Mouse (Mus musculus) hindbrain, embryonic 13.5 days (tissue): ENCODE measurements around the gene Edn3. TPM values are rescaled to one million over a fixed set of nuclear protein-coding genes. Genes with fewer than 3 reads are reported as not detected.

Source experiments
- ATAC-seq: fragments of 200-750 bp; cut with Nextera tagmentation; 2 replicates; pipeline ENCODE4 v1.8.0; 2017; ENCODE audit warnings: moderate TSS enrichment; ENCODE audit not compliant: low FRiP score
- H3K27ac ChIP-seq: fragments of 300-500 bp; sonication (generic); 2 replicates; pipeline ENCODE4 v1.5.1; 2015; ENCODE audit warnings: inconsistent platforms, mild to moderate bottlenecking, moderate library complexity
- H3K27me3 ChIP-seq: fragments of 300-500 bp; sonication (generic); 2 replicates; pipeline ENCODE4 v1.6.1; 2015; ENCODE audit warnings: mild to moderate bottlenecking, inconsistent platforms
- H3K36me3 ChIP-seq: fragments of 300-500 bp; sonication (generic); 2 replicates; pipeline ENCODE4 v1.6.1; 2015; ENCODE audit warnings: mild to moderate bottlenecking, inconsistent platforms
- H3K4me1 ChIP-seq: fragments of 300-500 bp; sonication (generic); replicated peaks from 2 replicates; pipeline ENCODE4 v1.6.1; 2015; ENCODE audit warnings: inconsistent platforms
- H3K4me2 ChIP-seq: fragments of 300-500 bp; sonication (generic); 2 replicates; pipeline ENCODE4 v1.6.1; 2015; ENCODE audit warnings: inconsistent platforms, mild to moderate bottlenecking, moderate library complexity
- H3K4me3 ChIP-seq: fragments of 300-500 bp; sonication (generic); 2 replicates; pipeline ENCODE4 v1.5.1; 2015; ENCODE audit warnings: mild to moderate bottlenecking, inconsistent platforms
- H3K9ac ChIP-seq: fragments of 300-500 bp; sonication (generic); 2 replicates; pipeline ENCODE4 v1.6.1; 2015; ENCODE audit warnings: mild to moderate bottlenecking, inconsistent platforms
- H3K9me3 ChIP-seq: fragments of 300-500 bp; sonication (generic); 2 replicates; pipeline ENCODE4 v1.6.1; 2016; ENCODE audit warnings: inconsistent platforms
- WGBS: fragments of 180-500 bp; shearing (Covaris S2); methylation state at CpG from one replicate; pipeline ENCODE4 v1.1.7; 2015; 5-methylcytosine and 5-hydroxymethylcytosine counted together
- polyA plus RNA-seq: library from polyadenylated mRNA; unstranded; fragments of >200 nt; fragmentation: Nextera tagmentation; extraction: Ambion mirVana; gene quantifications from 2 replicates; pipeline ENCODE4 v1.2.1, GENCODE M21; 2015

Edn3 gene
- polyA plus RNA-seq, 1 experiment from 2014 or later: 8.3 TPM

DNA sequence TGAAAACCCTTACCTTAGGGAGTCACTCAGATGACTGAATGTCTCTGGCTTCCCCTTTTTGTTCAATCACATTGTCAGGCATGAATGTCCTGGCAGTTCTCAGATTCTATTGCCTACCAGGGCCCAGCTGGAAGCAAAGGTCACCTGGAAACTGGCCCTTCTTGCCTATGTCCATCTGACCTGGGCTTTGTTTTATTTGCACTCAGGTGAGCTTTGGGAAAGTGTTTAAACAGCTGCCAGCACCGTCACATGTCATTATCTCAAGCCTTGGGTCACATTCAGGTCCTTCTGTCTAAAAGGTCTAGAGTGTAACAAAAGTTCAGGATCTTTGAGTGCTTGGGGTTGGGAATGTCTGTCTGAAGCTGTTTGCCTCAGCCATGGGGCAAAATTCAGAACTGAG is 43.2 kb downstream of the Edn3 start:
- Histone ChIP-seq H3K36me3 (no peaks in the 10 kb centered on the region), H3K4me1 (no peaks in the 10 kb centered on the region), H3K9ac (no peak overlapping the region), H3K4me3 (no peak overlapping the region), H3K4me2 (no peak overlapping the region), H3K9me3 (peaks cover 15% of the 10 kb centered on the region), H3K27ac (no peak overlapping the region), H3K27me3 (no peaks in the 10 kb centered on the region)
- no peak for ATAC-seq
- 85% methylated on average over 1 of the region's 1 CpGs for WGBS

DNA sequence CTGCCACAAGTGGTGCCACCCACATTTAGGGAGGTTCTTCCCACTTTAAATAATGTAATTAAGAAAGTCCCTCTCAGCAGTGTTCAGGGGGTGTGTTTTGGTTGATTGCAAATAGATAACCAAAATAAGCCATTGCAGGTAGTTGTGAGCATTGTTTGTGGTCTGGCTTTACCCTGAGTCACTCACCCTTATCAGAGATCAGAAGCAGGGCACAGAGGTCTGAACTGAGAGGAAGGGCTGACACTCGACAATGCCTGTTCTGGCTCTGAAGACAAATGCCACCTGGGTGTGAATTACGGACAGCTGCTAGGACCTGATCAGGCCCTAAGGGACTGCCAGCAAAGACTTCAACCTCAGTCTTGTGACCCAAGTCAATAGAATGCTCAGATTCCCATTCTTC is 47.5 kb downstream of the Edn3 start:
- H3K9me3 ChIP-seq: peaks cover 15% of the 10 kb centered on the region
- H3K36me3 ChIP-seq: no peaks in the 10 kb centered on the region
- no peak overlapping the region for H3K9ac ChIP-seq
- H3K4me1 ChIP-seq: no peaks in the 10 kb centered on the region
- ATAC-seq: no peak
- H3K4me3 ChIP-seq: no peak overlapping the region
- no peak overlapping the region for H3K4me2 ChIP-seq
- no peak overlapping the region for H3K27ac ChIP-seq
- H3K27me3 ChIP-seq: no peaks in the 10 kb centered on the region
- 74% methylated on average over 2 of the region's 2 CpGs for WGBS

DNA sequence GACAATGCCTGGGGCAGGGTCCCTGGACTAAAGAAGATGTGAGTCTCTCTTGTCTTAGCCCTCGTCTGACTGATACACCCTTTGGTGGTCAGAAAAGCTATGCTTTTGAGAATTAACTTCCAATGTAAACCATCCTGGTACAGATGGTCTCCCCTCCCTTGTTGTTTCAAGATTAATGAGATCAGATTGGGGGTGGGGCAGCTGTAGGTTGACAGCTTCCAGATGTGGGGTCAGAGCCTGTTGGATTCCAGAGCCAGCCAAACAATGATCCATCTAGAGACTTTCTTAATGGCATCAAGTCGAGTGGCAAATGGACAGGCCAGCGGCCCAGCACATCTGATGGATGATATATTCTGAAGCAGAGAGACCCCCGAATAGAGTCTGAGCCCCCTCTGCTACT is 48.9 kb downstream of the Edn3 start:
- 72% methylated on average over 4 of the region's 4 CpGs for WGBS
- no peak overlapping the region for H3K9ac ChIP-seq
- no peak for ATAC-seq

DNA sequence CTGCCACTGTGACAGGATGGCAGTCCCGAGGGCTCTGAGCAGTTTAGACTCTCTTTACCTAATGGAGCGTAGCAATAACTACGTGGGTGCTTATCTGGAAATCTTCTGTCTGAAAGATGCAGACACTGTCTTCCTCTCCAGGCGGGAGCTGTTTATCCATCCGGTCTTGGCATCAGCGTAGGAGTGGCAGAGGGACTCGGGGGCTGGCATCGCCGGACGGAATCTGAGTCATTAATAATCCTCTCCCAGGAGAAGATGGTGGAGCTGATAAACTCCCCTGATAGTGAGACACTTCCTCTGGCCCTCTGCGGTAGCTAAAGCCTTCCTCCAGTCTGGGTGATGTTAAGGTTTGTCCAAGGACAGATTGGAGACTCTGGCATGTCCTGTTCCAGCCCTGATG is 52.9 kb downstream of the Edn3 start:
- no peak for ATAC-seq
- Histone ChIP-seq H3K27me3 (no peaks in the 10 kb centered on the region), H3K36me3 (no peaks in the 10 kb centered on the region), H3K4me3 (no peak overlapping the region), H3K9me3 (no peaks in the 10 kb centered on the region), H3K27ac (no peak overlapping the region), H3K4me1 (no peaks in the 10 kb centered on the region), H3K4me2 (no peak overlapping the region), H3K9ac (no peak overlapping the region)
- WGBS: 82% methylated on average over 11 of the region's 11 CpGs

More for the DNA sequence above, 48.9 kb downstream of the Edn3 start:
- no peak overlapping the region for H3K4me2 ChIP-seq
- H3K4me3 ChIP-seq: no peak overlapping the region
- no peaks in the 10 kb centered on the region for H3K27me3 ChIP-seq
- H3K27ac ChIP-seq: no peak overlapping the region
- no peaks in the 10 kb centered on the region for H3K4me1 ChIP-seq
- H3K9me3 ChIP-seq: peaks cover 8% of the 10 kb centered on the region
- H3K36me3 ChIP-seq: no peaks in the 10 kb centered on the region

DNA sequence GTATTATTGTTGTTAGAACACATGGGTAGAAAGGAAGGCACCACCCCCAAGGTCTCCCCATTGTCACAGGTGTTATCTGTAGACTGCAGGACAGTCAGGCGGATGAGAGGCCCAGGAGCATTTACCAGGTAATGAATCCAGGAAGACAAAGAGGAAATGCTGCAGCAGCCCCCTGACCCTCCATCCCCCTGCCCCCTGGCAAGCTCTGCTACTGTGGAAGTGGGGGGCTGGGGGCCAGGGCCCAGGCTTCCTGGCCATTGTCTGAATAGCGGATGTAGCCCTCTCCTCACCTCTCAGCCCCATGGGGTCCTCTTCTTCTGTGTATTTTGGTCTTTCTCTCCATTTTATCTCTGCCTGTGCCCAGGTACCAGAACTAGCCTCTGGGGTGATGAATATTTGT is 55.7 kb downstream of the Edn3 start:
- no peaks in the 10 kb centered on the region for H3K9me3 ChIP-seq
- ATAC-seq: no peak
- H3K4me3 ChIP-seq: no peak overlapping the region
- no peaks in the 10 kb centered on the region for H3K27me3 ChIP-seq
- no peak overlapping the region for H3K4me2 ChIP-seq
- no peaks in the 10 kb centered on the region for H3K36me3 ChIP-seq
- H3K27ac ChIP-seq: no peak overlapping the region
- 78% methylated on average over 2 of the region's 2 CpGs for WGBS
- H3K4me1 ChIP-seq: no peaks in the 10 kb centered on the region
- no peak overlapping the region for H3K9ac ChIP-seq

DNA sequence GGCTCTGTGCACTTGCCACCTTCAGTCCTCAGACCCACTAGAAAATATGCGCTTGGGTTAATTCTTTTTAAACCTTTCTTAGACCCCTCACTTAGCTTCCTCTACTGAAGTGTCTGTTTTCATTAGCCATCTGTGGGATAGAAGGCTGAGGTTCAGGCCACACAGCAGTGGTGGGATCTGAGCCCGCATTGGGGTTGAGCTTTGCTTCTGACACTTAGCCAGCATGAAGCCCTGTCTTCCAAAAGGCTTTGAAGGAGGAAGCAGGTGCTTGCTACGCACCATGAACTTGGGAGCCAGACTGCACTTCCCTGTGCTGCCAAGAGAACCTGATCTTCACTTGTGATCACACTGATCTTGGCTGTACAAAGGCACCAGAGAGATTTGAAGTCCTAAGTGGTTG is 59.9 kb downstream of the Edn3 start:
- Histone ChIP-seq H3K27ac (no peak overlapping the region), H3K4me2 (no peak overlapping the region), H3K27me3 (no peaks in the 10 kb centered on the region), H3K36me3 (no peaks in the 10 kb centered on the region), H3K9ac (no peak overlapping the region), H3K4me1 (no peaks in the 10 kb centered on the region), H3K9me3 (no peaks in the 10 kb centered on the region), H3K4me3 (no peak overlapping the region)
- 86% methylated on average over 3 of the region's 3 CpGs for WGBS
- no peak for ATAC-seq

DNA sequence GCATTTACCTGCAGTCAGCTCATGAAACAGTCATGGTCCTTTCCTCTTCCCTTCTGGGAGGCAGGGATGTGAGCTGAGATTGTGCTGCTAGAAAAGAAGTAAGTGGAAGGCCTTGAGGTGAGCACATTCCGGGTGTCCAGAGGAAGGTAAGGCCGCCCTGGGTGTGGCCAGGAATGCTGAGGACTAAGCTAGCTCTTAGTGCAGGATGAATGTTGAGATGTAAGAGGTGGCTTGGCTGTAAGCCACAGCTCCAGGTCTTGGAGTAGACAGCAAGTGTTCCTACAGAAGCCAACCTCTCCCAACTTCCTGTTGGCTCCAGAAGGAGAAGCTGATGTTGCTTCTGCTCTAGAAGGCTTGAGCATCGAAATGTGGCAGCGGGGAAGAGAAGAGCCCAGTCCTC is 67.4 kb downstream of the Edn3 start:
- Histone ChIP-seq H3K4me3 (no peak overlapping the region), H3K9ac (no peak overlapping the region), H3K9me3 (no peaks in the 10 kb centered on the region), H3K4me1 (no peaks in the 10 kb centered on the region), H3K4me2 (no peak overlapping the region), H3K27me3 (no peaks in the 10 kb centered on the region), H3K27ac (no peak overlapping the region), H3K36me3 (no peaks in the 10 kb centered on the region)
- no peak for ATAC-seq
- 95% methylated on average over 4 of the region's 4 CpGs for WGBS

DNA sequence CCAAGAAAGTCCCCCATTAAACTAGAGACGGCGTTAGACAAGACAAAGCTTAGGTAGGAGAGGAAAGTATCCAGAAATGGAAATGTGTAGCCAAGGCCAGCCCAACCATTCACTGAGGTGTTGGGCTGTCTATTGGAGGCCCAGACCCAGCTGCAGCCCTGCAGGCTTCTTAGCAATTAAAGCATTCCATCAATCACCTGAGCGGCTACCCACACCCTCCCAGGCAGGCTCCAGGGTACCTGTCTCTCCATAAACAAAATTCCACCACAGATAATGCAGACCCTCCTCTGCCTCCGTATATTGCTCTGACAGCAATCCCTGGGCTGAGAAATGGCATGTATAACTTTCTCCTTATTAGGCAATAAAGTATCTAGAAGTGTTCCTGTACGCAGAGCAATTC is 73.2 kb downstream of the Edn3 start:
- Histone ChIP-seq H3K9me3 (no peaks in the 10 kb centered on the region), H3K4me3 (no peak overlapping the region), H3K36me3 (no peaks in the 10 kb centered on the region), H3K9ac (no peak overlapping the region), H3K4me1 (no peaks in the 10 kb centered on the region), H3K27me3 (no peaks in the 10 kb centered on the region), H3K27ac (no peak overlapping the region), H3K4me2 (no peak overlapping the region)
- WGBS: 79% methylated on average over 5 of the region's 5 CpGs
- no peak for ATAC-seq

Other genes starting within 250 kb of the Edn3 start
- gene Zfp831, start 117.1 kb upstream of the Edn3 start, polyA plus RNA-seq: not detected in 2 replicates
- not detected in 2 replicates for gene Gm14444, start 249.6 kb downstream of the Edn3 start, polyA plus RNA-seq